Mouse (Mus musculus): ENCODE results near the gene Ccl22. TPM values are rescaled to one million over a fixed set of nuclear protein-coding genes. Genes with fewer than 3 reads are reported as not detected.
A peak's percentile ranks its signal among the peaks of the same experiment; 100 is the strongest.

Gene Ccl22
- not detected for total RNA-seq (2021)

- DNase-seq (ENCODE audit: extremely low spot score in 1 of 2, low spot score in 1 of 2), result no peak
Measured at GRCm38 (mm10) chr8:94745476-94746184, at the start of gene Ccl22. Gene Ccl22 (plus strand): TSS chr8:94745590.

GRCm38 (mm10) chr8:94695994-94696384, 49.4 kb upstream of the Ccl22 start, which contains the start of gene Pllp:
Gene Pllp (minus strand): TSS chr8:94696278.
- peak in 1 of 2 experiments; percentile 39 for DNase-seq (ENCODE audit: extremely low spot score in 1 of 2, low spot score in 1 of 2)

GRCm38 (mm10) chr8:94696566-94696965, 48.8 kb upstream of the Ccl22 start:
- DNase-seq (ENCODE audit: extremely low spot score in 1 of 2, low spot score in 1 of 2), result no peak

GRCm38 (mm10) chr8:94697956-94698355, 47.4 kb upstream of the Ccl22 start:
- no peak for DNase-seq (ENCODE audit: extremely low spot score in 1 of 2, low spot score in 1 of 2)

GRCm38 (mm10) chr8:94699366-94699765, 46.0 kb upstream of the Ccl22 start:
- DNase-seq (ENCODE audit: extremely low spot score in 1 of 2, low spot score in 1 of 2), result peak in 1 of 2 experiments; percentile 47

- DNase-seq (ENCODE audit: extremely low spot score in 1 of 2, low spot score in 1 of 2), result no peak
Measured at GRCm38 (mm10) chr8:94700421-94700935, 44.9 kb upstream of the Ccl22 start.

GRCm38 (mm10) chr8:94702156-94702555, 43.2 kb upstream of the Ccl22 start:
- no peak for DNase-seq (ENCODE audit: extremely low spot score in 1 of 2, low spot score in 1 of 2)

- peak; percentile 69 to 75 for DNase-seq (ENCODE audit: extremely low spot score in 1 of 2, low spot score in 1 of 2)
Measured at GRCm38 (mm10) chr8:94702844-94703813, 42.3 kb upstream of the Ccl22 start.

- peak; percentile 100 for DNase-seq (ENCODE audit: extremely low spot score in 1 of 2, low spot score in 1 of 2)
Measured at GRCm38 (mm10) chr8:94703972-94704668, 41.3 kb upstream of the Ccl22 start.

- DNase-seq (ENCODE audit: extremely low spot score in 1 of 2, low spot score in 1 of 2), result no peak
Measured at GRCm38 (mm10) chr8:94704669-94704984, 40.8 kb upstream of the Ccl22 start.

GRCm38 (mm10) chr8:94705581-94706245, 39.7 kb upstream of the Ccl22 start:
- DNase-seq (ENCODE audit: extremely low spot score in 1 of 2, low spot score in 1 of 2), result no peak

GRCm38 (mm10) chr8:94706732-94707395, 38.5 kb upstream of the Ccl22 start:
- DNase-seq (ENCODE audit: extremely low spot score in 1 of 2, low spot score in 1 of 2), result no peak

GRCm38 (mm10) chr8:94710336-94710735, 35.1 kb upstream of the Ccl22 start:
- no peak for DNase-seq (ENCODE audit: extremely low spot score in 1 of 2, low spot score in 1 of 2)

- DNase-seq (ENCODE audit: extremely low spot score in 1 of 2, low spot score in 1 of 2), result peak in 1 of 2 experiments; percentile 37
Measured at GRCm38 (mm10) chr8:94711160-94711718, 34.2 kb upstream of the Ccl22 start.

- no peak for DNase-seq (ENCODE audit: extremely low spot score in 1 of 2, low spot score in 1 of 2)
Measured at GRCm38 (mm10) chr8:94714556-94714955, 30.8 kb upstream of the Ccl22 start.

- DNase-seq (ENCODE audit: extremely low spot score in 1 of 2, low spot score in 1 of 2), result no peak
Measured at GRCm38 (mm10) chr8:94715871-94716270, 29.5 kb upstream of the Ccl22 start.

- DNase-seq (ENCODE audit: extremely low spot score in 1 of 2, low spot score in 1 of 2), result no peak
Measured at GRCm38 (mm10) chr8:94716841-94717240, 28.5 kb upstream of the Ccl22 start.

- no peak for DNase-seq (ENCODE audit: extremely low spot score in 1 of 2, low spot score in 1 of 2)
Measured at GRCm38 (mm10) chr8:94725998-94726397, 19.4 kb upstream of the Ccl22 start.

GRCm38 (mm10) chr8:94729301-94729700, 16.1 kb upstream of the Ccl22 start:
- no peak for DNase-seq (ENCODE audit: extremely low spot score in 1 of 2, low spot score in 1 of 2)

Measured in layer of hippocampus, postnatal 25 days (tissue).